17 mouse cellular contexts compared by ENCODE assay signal in the genomic region with DNA sequence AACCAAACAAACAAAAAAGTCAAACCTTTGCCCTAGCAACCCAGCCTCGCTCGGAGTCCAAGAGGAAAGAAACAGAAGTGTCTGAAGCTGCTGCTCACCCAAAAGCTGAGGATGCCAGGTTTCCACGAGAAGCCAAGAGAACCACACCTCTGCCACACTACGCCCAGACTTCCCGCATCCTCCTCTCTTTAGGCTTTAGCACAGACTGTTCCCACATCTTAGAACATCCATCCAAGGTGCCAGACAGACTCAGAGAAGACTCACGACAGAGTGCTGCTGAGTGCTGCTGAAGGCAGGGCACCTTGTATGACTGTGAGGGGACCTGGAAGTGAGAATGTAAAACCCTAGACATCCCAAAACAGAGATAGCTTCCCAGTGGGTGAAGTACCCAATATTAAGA.
"Had no signal": no experiment of that assay in that cellular context is flagged by ENCODE, and none has a peak within 500 bp of the region (broad histone marks: within the 10 kb centered on the region; RNA-seq: fewer than 3 reads in every experiment).

No protein-coding gene starts in this region.

- ATAC-seq: hindbrain, embryonic 16.5 days; inflammation-experienced regulatory T-cells, adult 6 months; intestine, embryonic 15.5 days; intestine, postnatal 0 days had no signal

- DNase-seq: gastrocnemius, adult 2 months; gastrocnemius, postnatal 10 days; gastrocnemius, postnatal 25 days; heart, adult 2 months; heart, postnatal 10 days; heart, postnatal 4 days; kidney, adult 18-20 months; kidney, adult 8-10 months; kidney, postnatal 10 days; kidney, postnatal 25 days; kidney, postnatal 4 days; liver; liver, embryonic 13.5 days had no signal
